Mouse (Mus musculus) lung, postnatal 0 days (tissue): Measurements from ENCODE around the gene Nfil3.

ENCODE experiments used
- CTCF ChIP-seq: IDR thresholded peaks from 2 replicates; pipeline ENCODE4 v1.5.1; 2016; ENCODE audit warnings: antibody characterized with exemption, mild to moderate bottlenecking
- EP300 ChIP-seq: IDR thresholded peaks from 2 replicates; pipeline ENCODE4 v1.6.1; 2016; ENCODE audit warnings: antibody characterized with exemption, mild to moderate bottlenecking, control low read depth

DNA sequence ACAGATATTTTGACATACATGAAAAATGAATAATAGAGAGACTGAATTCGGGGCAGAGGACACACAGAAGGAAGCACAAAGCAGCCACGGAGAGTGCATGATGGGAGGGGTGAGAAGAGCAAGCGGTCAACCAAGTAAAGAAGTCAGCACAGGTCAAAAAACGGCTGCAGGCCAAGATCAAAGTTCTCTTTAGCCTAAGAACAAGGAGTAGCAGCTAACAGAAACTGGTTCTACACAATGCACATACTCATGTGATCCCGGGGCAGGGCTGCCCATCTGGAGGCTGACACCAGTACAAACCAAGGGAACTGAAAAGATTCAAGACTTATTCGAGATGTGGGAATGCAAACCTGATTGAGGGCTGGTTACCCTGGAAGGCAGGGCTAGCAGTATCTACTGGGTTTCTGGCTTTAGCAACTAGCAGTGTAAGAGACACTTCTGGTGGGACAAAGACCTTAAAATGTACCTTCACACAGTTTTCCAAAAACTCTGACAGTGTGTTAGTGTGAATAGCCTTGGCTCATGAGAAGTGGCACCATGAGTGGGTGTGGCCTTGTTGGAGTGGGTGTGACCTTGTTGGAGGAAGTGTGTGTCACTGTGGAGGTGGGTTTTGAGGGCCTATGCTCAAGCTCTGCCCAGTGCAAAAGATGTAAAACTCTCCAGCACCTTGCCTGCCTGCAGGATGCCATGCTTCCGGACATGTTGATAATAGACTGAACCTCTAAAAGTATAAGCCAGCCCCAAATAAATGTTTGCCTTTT, 59.6 kb downstream of the Nfil3 start:
- no peak for TF ChIP-seq CTCF
- no peak for TF ChIP-seq EP300
